Mouse (Mus musculus): ENCODE results near the gene Ric1. TPM values are rescaled to one million over a fixed set of nuclear protein-coding genes. Genes with fewer than 3 reads are reported as not detected.
A peak's percentile ranks its signal among the peaks of the same experiment; 100 is the strongest.
"Not testable (repeated sequence)": the region's sequence is repeated elsewhere in the genome, so short reads cannot be mapped to it uniquely, and the experiment has no call there.

Ric1 gene
- polyA plus RNA-seq, 1 experiment: 39.2 TPM

DNA sequence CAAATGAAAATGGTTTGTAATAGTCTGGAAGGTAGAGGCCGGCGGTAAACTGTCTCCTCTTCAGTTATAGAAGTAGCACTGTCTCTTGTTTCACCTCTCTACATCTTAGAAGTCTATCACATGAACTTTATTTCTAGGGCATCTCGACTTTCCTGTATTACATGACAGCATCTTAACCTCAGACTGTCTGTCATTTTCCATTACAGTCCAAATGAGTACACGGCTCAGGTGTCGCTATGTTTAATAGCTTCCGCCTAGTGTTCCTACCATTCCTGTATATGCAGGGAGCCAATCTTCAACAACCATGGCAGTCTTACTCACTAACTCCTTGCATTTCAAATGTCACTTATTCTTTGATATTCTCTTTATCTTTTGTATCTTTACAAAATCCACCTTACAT is 21.9 kb downstream of the Ric1 start:
- TF ChIP-seq CTCF (IDR thresholded peaks at IDR 0.05; ENCODE audit: borderline replicate concordance, insufficient read depth, low read length): no peak
- no peak for TF ChIP-seq POLR2A (IDR thresholded peaks at IDR 0.05; ENCODE audit: low read depth, low read length)
- no peaks in the 10 kb centered on the region for H3K4me1 ChIP-seq (ENCODE audit: control insufficient read depth, insufficient read depth, low read length)
- H3K27ac ChIP-seq (ENCODE audit: insufficient read depth, low read length): no peak overlapping the region
- H3K4me3 ChIP-seq (ENCODE audit: insufficient read depth, low read length): no peak overlapping the region

DNA sequence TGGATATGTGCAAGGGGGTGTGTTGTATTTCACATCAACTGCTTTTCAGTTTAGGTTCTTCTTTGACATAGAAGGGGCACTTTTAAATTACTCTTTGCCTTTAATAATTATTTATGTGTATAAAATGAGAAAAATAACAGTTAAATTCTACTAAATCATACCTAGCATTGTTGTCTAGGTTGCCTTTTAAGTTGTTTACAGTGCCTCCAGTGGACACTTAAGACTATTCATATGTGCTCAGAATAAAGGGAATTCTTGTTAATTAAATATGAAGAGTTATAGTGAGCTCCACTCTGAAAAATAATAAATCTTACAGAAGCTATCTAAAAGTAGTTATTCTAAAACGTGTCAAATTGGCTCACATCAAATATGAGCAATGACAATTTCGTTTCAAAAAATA is 28.5 kb downstream of the Ric1 start:
- Histone ChIP-seq H3K4me1 (ENCODE audit: control insufficient read depth, insufficient read depth, low read length) (no peaks in the 10 kb centered on the region), H3K27ac (ENCODE audit: insufficient read depth, low read length) (no peak overlapping the region), H3K4me3 (ENCODE audit: insufficient read depth, low read length) (no peak overlapping the region)
- TF ChIP-seq CTCF (IDR thresholded peaks at IDR 0.05; ENCODE audit: borderline replicate concordance, insufficient read depth, low read length) (no peak), POLR2A (IDR thresholded peaks at IDR 0.05; ENCODE audit: low read depth, low read length) (no peak)

DNA sequence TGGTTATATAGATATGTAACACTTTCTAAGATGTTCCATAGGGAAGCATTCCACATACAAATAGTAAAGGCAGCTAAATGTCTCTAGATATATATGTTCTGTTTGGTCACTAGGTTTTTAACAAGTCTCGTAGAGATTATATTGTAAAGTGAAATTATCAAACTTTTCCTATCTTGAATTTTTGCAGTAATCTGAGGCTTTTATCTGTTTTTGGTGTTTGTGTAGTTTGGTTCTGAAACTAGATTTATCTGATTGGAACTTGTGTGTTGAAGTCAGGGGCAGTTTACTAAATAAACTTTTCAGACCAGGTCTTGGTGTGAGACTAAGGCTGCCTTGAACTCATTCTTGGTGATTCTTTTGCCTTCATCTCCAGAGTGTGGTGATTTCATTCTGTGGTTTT is 29.0 kb downstream of the Ric1 start:
- no peaks in the 10 kb centered on the region for H3K4me1 ChIP-seq (ENCODE audit: control insufficient read depth, insufficient read depth, low read length)

DNA sequence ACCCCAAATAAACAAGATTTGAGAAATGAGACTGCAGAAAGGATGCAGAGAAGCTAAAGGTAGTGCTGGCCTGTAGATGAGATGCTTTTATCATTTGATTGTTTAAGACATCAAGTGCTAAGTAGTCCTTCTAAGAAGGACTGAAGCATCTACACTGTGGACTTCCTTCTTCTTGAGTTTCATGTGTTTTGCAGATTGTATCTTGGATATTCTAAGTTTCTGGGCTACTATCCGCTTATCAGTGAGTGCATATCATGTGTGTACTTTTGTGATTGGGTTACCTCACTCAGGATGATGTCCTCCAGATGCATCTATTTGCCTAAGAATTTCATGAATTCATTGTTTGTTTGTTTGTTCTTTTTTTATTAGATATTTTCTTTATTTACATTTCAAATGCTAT is 29.9 kb downstream of the Ric1 start:
- not testable (repeated sequence) for H3K4me1 ChIP-seq (ENCODE audit: control insufficient read depth, insufficient read depth, low read length); H3K4me3 ChIP-seq (ENCODE audit: insufficient read depth, low read length); H3K27ac ChIP-seq (ENCODE audit: insufficient read depth, low read length)

More for the DNA sequence above, 29.0 kb downstream of the Ric1 start:
- no peak overlapping the region for H3K4me3 ChIP-seq (ENCODE audit: insufficient read depth, low read length)
- no peak overlapping the region for H3K27ac ChIP-seq (ENCODE audit: insufficient read depth, low read length)
- no peak for TF ChIP-seq CTCF (IDR thresholded peaks at IDR 0.05; ENCODE audit: borderline replicate concordance, insufficient read depth, low read length)
- no peak for TF ChIP-seq POLR2A (IDR thresholded peaks at IDR 0.05; ENCODE audit: low read depth, low read length)

DNA sequence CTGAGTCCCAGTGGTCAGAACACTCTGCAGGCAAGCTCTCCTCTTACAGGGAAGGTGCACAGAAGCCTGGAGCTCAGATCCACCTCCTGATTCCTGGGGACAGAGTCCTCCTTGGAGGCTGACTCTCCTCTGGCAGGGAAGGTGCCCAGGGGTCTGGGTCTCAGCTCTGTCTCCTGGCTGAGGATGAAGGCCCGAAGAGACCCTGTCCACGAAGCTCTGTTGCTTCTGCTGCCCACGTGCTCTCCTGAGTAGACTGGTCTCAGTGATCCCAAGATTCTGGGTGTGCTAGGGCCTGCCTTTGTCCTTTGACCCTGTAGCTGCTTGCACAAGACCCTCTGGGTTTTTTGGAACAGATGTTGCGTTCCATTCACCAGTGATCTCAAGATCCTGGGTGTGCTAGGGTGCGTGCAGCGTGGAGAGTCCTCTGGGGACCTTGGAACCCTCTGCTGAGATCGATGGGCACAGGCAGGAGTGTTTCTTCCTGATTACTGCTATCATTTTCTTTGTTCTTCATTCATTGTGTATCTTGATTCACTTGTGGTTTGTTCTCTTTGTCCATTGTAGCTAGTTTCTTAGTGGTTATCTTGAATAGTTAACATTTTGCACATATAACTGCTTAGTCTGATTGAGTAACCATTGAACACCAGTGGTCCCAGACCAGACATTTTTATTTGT is 35.2 kb downstream of the Ric1 start:
- not testable (repeated sequence) for H3K4me1 ChIP-seq (ENCODE audit: control insufficient read depth, insufficient read depth, low read length); H3K4me3 ChIP-seq (ENCODE audit: insufficient read depth, low read length); H3K27ac ChIP-seq (ENCODE audit: insufficient read depth, low read length)

DNA sequence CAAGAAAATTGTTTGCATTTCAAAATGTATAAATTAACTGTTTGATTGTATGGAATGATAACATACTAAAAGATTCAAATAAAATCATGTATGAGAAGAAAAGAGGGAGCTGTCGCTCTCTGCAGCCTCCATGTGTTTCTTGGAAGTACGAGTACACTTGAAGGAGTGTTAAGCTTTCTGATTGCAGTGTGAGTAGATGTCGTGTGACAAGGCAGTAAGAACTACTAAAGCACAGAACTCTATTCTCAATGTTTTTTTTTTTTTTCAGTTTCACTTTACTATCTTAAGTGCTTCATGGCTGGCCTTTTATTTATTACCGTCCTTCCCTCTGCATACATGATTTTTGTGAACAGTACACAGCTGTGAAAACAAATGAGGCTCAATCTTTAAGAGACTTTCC is 40.1 kb downstream of the Ric1 start:
- Histone ChIP-seq H3K4me3 (ENCODE audit: insufficient read depth, low read length) (no peak overlapping the region), H3K27ac (ENCODE audit: insufficient read depth, low read length) (no peak overlapping the region), H3K4me1 (ENCODE audit: control insufficient read depth, insufficient read depth, low read length) (0 out of 2 replicates have a peak, but pooled peaks cover 3% of the 10 kb centered on the region)
- TF ChIP-seq POLR2A (IDR thresholded peaks at IDR 0.05; ENCODE audit: low read depth, low read length) (no peak), CTCF (IDR thresholded peaks at IDR 0.05; ENCODE audit: borderline replicate concordance, insufficient read depth, low read length) (no peak)

DNA sequence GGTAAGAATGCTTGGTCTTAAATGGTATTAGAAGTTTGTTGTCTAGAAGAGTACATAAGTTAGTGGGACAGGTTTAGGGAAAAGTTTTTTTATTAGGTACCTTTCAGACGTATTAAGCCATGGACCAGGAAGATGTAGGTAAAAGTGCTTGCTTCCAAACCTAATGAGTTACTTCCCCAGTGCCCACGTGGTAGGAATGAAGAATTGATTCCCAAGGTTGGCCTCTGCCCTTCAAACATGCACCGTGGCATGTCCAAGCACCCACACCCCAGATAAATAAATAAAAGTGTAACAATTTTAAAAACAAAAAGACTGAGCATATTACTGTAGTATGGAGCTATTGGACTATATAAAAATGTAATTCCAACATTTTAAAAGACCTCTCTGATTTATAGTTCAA is 40.5 kb downstream of the Ric1 start:
- H3K27ac ChIP-seq (ENCODE audit: insufficient read depth, low read length): peak overlapping the region; percentile 48; the same call in 1 of the 2 replicates
- TF ChIP-seq CTCF (IDR thresholded peaks at IDR 0.05; ENCODE audit: borderline replicate concordance, insufficient read depth, low read length) (no peak), POLR2A (IDR thresholded peaks at IDR 0.05; ENCODE audit: low read depth, low read length) (no peak)
- 0 out of 2 replicates have a peak, but pooled peaks cover 3% of the 10 kb centered on the region for H3K4me1 ChIP-seq (ENCODE audit: control insufficient read depth, insufficient read depth, low read length)
- no peak overlapping the region for H3K4me3 ChIP-seq (ENCODE audit: insufficient read depth, low read length)

DNA sequence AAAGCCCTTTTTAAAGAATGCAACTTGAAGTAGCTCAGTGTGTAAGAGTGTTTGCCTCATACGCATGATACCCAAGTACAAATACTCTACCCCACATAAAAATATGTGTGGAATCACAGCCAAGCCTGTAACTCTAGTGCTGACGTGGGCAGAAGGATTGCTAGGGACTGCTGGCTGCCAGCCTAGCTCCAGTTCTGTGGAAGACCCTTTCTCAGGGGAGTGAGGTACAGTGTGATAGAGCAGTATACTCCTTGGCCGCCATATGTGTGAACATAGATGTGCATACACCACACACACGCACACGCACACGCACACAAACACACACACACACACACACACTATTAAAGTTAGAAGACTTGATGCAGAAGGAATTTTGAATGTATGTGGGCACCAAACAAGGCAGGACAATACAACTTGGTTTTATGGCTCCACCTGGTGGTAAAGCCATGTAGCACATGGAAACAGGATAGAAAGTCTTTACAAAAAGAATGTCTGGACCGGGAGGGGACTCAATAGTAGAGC is 41.2 kb downstream of the Ric1 start:
- no peak for TF ChIP-seq POLR2A (IDR thresholded peaks at IDR 0.05; ENCODE audit: low read depth, low read length)
- TF ChIP-seq CTCF (IDR thresholded peaks at IDR 0.05; ENCODE audit: borderline replicate concordance, insufficient read depth, low read length): no peak
- 0 out of 2 replicates have a peak overlapping the region, but pooled peaks have one; percentile 12 for H3K27ac ChIP-seq (ENCODE audit: insufficient read depth, low read length)
- H3K4me3 ChIP-seq (ENCODE audit: insufficient read depth, low read length): no peak overlapping the region
- 0 out of 2 replicates have a peak, but pooled peaks cover 3% of the 10 kb centered on the region for H3K4me1 ChIP-seq (ENCODE audit: control insufficient read depth, insufficient read depth, low read length)

DNA sequence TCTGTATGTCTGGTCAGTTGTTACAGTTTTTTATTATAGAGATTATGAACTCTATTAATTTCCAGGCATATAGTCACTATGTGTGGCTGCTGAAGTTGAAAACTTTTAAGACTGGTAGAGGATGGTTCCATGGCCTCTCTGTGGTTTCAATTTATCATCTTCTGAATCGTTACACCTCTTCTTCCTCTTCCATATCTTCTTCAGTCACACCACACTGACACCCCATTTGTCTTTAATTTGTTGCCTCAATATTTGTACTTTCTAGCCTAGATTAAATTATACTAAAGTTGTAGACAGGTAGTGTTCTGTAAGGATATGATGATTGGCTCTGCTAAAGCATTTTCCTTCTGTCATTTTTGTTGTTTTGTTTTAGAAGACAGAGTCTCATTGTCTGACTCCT is 44.4 kb downstream of the Ric1 start:
- no peak overlapping the region for H3K4me3 ChIP-seq (ENCODE audit: insufficient read depth, low read length)
- no peak overlapping the region for H3K27ac ChIP-seq (ENCODE audit: insufficient read depth, low read length)
- TF ChIP-seq CTCF (IDR thresholded peaks at IDR 0.05; ENCODE audit: borderline replicate concordance, insufficient read depth, low read length) (no peak), POLR2A (IDR thresholded peaks at IDR 0.05; ENCODE audit: low read depth, low read length) (no peak)
- H3K4me1 ChIP-seq (ENCODE audit: control insufficient read depth, insufficient read depth, low read length): 0 out of 2 replicates have a peak, but pooled peaks cover 3% of the 10 kb centered on the region

DNA sequence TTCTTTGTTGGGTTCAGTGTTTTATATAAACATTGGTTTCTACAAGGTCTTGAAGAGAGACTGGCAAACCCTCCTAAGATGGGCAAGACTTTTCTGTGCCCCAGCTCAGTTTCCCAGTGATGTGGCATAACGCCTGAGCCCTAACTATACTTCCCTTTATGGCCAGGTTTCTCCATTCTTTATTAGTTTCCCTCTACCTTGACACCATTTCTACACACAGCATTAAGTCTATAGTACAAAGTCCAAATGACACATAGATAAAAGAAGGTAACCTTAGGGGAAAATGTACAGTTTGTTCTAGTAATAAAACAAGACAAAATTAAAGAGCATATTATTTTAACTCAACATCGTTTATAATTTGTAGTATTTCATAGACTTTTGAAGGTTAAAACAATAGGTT is 60.4 kb downstream of the Ric1 start:
- H3K4me1 ChIP-seq (ENCODE audit: control insufficient read depth, insufficient read depth, low read length): no peaks in the 10 kb centered on the region
- no peak overlapping the region for H3K27ac ChIP-seq (ENCODE audit: insufficient read depth, low read length)
- H3K4me3 ChIP-seq (ENCODE audit: insufficient read depth, low read length): no peak overlapping the region
- no peak for TF ChIP-seq POLR2A (IDR thresholded peaks at IDR 0.05; ENCODE audit: low read depth, low read length)
- no peak for TF ChIP-seq CTCF (IDR thresholded peaks at IDR 0.05; ENCODE audit: borderline replicate concordance, insufficient read depth, low read length)
